Mouse (Mus musculus) retina, embryonic 14.5 days (tissue): Measurements from ENCODE around the gene Stxbp6.
A peak's percentile ranks its signal among the peaks of the same experiment; 100 is the strongest.

ENCODE experiments used
- DNase-seq: peaks from one replicate; pipeline ENCODE4 v3.0.0-alpha.2; 2015; ENCODE audit warnings: low spot score

The Stxbp6 gene

DNA sequence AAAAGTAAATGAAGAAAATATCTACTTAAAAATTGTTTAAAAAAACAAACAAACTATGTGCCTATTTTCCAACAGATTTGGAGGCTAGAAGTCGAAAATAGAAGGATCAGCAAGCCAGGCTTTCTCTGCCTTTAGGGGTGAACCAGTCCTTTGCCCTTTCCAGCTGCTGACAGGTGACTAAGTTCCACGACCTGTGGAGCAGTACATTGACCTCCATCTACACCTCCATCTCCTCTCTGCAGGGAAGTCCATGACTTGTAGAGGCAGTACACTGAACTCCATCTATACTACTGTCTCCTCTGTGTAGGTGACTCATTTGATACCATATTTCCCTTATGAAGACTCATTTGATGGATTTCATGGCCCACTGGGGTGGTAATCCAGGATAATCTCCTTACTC is 78.2 kb downstream of the Stxbp6 start:
- DNase-seq = no peak

DNA sequence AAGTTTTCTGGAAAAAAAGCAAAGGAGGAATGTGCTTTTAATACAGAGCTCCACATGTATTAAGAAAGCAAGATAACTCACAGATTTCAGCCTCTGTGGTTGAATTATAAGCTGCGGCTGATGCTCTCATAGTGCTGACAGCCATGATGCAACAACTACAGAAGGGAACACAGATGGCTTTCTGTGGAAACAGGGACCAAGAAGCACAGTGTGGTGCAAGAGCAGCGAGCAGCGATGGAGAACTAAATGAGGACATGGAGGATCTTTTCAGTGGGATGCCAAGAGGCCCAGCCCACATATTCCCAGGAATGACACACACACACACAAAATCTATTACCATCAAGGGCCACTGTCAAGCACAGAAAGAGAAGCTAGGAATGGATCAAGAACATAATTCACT is 81.1 kb downstream of the Stxbp6 start:
- no peak for DNase-seq

DNA sequence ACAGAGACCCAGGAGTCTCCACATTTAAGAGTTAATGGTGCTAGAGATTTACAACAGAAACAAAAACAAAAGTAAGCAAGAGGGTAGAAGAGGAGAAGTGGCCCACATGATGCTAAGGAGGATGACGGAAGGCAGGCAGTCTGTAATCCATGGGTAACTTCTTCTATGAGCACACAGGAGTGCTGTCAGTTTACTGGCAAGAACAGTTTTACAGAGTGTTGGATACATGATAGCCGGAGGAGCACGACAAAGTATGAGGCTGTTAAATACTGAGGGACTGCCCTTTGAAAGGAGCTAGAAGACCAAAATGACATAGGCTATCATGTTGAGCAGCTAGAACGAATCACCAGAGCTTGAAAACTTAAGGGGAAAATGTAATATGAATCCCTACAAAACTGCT is 81.7 kb downstream of the Stxbp6 start:
- DNase-seq = no peak

DNA sequence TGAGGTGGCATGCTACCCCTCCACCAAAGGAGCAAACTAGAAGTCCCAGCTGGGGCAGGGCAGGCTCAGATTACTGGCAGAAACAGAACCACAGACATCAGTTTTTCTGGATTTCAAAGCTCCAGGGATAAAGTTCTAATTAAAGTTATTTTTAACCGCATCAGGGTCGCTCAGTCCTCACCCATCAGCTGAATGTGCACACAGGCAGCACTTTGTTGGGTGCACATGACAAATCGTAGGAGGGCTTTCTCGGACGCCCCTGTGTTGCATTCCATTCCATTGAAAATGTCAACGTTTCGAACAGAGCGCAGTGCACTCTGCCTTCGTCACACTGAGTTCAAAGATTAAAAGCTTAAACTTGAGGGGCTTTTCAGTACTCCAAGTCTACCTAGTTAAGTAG is 84.1 kb downstream of the Stxbp6 start:
- DNase-seq = no peak

DNA sequence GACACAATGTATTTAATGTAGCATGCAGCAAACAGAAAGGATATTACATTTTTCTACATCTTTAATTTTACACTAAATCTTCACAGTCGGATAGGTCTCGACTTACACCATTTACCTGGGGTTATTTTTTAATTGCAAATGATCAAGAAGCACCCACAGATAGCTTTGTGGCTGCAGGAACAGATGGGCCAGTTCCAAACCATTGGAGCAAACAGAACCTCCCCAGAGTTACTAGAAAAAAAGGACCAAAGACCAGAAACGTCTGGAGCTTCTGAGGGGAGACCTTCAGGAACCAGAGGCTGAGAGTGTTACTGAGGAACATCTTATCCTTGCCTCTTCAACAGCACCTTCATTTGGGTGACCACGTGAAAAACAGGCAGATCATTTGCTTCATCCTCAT is 85.5 kb downstream of the Stxbp6 start:
- no peak for DNase-seq

DNA sequence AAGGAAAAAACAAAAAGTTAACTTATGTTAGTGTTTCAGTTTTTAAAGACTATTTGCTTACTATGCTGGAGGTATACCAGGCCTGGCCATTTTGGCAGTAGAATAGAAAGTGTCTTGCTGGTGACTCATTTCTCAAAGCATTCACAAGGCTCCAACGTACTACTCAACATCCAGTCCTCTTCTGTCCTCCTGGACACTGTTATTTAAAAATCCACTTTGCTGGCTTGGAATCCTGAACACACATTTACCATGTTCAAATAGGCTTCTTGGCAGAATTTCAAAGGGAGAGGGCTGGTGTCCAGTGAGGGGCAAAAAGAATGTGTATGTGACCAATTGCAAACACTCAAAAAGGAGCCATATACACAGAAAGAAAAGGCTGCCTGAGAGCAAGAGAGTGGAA is 86.7 kb downstream of the Stxbp6 start:
- DNase-seq = no peak

DNA sequence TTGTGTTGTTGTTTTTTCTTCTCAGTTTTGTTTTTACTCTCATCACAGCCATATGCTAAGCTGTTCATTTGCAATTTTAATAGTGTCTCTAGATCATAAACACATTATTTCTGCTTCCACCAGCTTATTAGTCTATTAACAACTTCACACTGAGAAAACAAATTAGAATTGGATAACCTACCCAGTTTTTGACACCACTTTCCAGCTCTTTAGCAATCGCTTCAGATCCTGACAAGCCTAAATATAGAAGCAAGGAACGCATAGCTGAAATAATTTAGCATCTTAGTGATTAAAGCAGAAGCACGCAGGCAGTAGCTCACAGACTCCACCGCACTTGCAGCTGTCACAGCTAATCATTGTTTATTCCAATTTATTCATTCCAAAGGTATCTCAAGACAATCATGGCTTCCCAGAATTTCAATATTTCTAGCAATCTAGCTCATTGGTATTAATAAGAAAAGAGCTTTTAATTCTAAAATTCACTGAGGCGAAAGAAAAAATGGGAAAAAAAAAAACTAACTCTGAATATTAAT is 95.1 kb downstream of the Stxbp6 start:
- DNase-seq = peak; percentile 38

DNA sequence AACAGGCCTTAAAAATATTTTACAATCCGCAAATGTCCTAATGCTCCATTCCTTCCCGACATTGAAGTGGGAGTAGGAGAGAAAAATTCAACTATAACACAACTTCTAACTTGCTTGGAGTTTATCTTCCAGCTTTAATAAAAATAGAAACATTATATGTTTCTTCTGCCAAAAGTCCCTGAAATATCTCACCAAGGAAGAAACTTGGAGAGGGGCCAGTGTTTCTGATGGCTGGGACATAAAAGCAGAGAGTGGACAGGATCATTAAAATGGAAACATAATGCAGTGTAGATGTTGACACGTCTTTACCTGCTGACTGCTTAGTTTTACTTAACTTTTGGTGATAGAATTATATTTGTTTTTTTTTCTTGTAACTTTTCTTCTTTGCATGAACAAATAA is 99.2 kb downstream of the Stxbp6 start:
- DNase-seq = no peak

DNA sequence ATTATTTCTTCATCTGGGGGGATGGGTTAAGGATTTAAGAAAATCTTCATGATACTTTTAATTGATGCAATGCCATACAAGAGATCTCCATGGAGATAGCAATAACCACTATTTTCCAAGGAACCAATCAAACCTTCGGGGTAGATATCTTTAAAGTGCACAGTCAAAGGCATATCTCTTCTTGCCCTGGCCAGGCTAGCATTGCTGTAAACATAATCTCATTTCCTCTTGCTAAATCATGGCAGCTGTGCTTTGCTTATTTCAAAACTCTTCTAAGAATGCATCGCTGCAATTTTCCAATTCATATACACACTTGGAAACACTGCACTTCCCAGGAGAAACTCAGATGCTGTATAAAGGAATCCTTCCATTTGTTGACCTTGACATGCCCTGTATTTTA is 103.0 kb downstream of the Stxbp6 start:
- DNase-seq = no peak

DNA sequence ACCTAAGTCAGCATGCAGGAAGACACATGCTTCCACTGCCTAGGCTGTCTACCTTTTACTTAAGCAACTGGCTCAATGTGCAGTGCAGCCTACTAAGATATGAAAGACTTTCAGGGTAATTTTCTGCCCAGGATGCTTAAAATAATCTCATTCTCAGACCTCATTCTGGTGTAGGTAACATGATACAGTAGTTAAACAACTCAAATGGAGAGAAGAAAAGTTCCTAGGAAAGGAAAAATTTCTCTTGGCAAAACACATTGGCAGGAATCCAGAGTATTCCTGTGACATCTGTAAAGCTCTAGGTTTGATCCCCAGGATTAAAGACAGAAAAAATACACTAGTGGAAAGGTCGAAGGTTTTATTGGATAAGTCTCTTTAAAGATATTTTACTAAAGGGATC is 107.1 kb downstream of the Stxbp6 start:
- DNase-seq = no peak

DNA sequence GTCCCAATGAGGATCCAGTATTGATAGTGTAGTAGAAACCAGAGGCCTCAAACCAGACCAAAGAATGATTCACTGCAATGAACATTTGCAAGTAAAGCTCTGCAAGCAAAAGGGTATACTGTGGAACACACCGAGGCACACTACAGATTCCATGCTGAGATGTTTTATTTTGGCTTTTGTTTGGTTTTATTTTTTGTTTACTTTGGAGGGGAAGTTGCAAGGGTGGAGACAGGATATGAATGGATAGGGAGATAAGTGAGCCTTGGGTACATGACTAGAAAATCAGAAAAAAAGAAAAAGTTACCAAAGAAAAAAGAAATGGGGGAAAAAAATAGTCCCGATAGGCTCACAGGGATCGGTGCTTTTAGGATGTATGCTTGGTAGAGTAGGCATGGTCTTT is 117.0 kb downstream of the Stxbp6 start:
- no peak for DNase-seq

DNA sequence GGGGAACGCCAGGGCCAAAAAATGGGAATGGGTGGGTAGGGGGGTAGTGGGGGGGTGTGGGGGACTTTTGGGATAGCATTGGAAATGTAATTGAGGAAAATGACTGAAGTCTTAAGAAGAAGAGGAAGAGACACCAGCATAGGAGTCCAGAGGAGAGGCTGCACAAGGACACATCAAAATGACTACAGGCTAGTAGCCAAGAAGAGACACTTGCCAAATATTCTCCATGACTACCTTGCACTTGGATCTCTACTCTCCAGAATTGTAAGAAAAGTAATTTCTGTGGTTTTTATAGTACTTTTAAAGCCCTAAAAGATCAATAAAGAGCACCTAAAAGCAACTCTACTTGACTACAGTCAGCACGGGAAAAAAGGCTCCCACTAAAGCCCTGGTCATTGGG is 121.4 kb downstream of the Stxbp6 start:
- no peak for DNase-seq

DNA sequence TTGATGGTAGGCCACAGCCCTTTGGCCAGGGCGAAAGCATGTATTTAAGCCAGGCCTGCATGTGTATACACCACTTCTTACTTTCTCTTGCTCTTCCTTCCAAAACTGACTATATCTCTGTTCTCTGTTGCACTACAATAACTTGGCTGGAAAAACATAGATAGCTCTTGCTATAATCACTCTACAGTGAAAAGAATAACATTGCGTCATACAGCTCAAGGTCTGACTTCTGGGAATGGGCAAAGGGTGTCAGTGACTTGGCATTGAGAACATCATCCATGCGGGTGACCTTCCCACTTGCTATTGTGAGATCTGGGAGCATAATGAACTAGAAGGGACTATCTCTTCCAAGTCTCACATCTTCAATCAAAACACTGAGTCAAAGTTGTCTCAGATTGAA is 122.4 kb downstream of the Stxbp6 start:
- no peak for DNase-seq

DNA sequence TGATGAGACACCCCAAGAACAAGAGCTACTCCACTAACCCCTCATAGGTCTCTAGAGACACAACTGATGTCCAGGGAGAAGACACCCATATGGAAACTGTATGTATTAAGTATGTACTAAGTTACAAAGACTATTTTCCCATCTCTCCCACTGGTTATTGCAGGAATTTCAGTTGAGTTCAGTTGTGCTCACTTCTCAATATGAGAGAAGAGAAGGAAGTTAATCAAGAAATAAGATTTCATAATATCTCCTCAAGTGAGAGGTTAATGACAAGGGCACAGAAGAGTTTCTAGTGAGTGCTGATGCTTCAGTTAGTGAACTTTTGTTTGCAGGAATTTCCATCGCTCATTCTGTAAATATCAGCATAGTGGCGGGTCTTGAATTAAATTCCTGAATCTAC is 124.0 kb downstream of the Stxbp6 start:
- DNase-seq = no peak

DNA sequence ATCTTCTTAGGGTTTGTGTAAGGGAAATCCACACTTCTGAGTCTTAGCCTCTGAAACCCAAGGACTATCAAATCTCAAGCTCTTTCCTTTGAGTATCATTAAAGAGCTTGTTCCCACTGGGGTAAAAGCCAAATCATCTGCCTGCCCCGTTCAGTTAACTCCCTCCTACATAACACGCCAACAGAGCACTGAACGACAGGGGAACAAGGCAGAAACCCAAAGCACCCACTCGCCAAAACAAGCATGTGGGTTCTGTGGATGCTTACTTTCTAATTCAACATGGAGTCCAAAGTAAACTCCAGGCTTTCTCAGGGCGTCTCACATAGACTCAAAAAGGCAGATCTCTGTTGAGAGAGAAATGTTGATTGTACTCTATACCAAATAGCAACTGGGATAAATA is 126.7 kb downstream of the Stxbp6 start:
- DNase-seq = no peak

DNA sequence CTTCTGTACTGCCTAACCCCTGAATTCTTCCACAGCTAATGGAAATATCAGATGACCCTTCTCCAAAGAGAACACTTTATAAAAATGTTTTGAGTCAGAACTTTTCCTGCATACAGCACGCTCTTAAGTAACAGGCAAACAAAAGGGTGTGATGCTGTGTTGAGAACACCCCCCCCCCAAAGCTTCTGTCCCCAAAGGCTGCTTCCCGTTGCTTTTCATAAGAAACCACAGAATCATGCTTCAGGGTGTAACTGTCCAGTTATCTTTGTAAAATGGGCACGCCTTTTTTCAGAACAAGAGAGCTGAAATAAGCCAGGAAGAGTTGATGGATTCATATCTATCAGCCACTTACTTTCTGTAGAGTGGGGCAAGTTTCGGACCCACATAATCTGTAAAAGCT is 134.2 kb downstream of the Stxbp6 start:
- DNase-seq = no peak

DNA sequence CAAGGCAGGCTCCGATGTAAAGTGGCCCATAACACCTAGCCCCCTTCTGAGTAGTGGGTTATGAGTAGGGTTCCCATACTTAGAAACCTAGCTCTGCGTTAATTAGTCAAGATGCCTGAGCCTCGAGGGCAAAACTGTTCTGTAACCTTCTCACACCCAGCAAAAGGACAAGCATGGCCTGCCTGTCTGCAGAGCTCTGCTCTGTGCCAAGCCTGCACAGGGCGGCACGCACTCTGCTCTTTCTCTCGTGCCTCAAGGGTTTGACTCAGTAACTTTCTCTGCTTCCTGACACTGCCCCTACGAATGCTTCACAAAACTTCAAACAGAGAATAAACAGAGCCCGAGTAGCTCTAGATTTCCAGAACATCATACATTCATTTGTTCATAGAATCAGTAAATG is 135.4 kb downstream of the Stxbp6 start:
- no peak for DNase-seq

DNA sequence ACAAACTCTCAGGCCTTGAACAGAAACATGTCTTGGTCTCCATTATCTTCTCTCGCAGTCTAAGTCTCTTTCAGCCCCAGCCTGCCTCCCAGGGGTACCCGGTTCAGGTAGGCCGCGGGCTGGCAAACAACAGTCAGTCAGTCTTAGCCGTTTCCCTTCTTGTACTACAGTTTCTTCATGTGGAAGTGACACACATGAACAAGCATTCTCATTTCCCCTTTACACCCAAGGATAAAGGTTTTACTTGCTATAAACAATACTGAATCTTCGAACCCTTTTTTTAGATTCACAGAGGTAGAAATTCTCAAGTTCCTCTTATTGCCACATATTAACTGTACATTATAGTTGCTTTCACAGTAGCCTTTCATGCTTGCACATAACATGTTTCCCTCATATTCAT is 141.6 kb downstream of the Stxbp6 start:
- no peak for DNase-seq

DNA sequence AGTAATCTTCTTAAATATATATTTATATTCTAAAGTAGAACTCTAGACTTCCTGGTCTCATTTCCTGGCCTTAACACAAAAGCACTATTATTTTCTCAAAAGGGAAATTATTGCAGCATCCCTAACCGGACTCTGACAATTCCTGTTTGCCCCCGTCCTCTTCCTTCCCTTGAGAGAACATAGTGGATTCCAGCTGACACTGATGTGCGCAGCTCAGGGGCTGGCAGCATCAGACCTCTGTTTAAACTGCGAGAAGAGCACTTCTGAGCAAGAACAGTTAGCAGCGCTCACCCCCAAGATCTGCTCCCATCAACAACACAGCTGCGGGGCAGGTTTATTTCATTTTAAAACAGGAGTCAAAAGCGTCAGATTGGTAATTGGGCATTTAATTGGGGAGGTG is 142.8 kb downstream of the Stxbp6 start:
- DNase-seq = no peak

DNA sequence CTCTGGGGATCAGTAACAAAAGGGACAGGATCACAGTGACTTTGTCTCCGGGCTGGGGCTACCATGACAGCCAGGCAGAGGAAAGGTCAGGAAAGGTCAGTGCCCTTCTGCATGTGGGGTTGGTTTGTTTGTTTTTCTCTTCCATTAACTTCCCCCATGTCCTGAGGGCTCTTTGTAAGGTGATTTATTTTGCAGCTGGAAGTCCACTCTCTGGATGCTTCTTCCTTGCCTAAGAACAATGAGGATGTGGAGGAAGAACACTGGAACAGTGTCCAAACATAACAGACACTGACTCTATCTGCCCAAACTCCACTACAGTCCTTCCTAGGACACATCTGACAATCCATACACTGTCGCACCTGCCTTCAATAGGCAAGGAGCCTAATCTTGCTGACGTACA is 146.1 kb downstream of the Stxbp6 start:
- no peak for DNase-seq

DNA sequence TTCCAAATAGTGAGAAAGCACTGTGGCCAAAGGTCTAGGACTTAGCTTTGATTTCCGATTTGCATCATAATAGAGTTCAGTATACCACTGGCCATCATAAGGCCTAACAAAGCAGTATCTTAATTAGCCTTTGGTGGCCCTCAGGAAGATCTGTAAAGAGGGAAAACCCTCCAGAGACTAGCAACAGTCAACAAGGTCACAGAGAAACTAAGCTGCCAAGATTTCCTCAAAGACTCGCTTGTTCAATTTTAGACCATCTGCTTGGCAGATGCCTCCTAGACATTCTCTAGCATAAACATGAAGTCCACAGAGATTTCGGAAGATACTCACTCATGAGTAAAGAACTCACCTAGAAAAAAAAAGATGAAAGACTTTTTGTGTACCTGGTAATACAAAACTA is 148.6 kb downstream of the Stxbp6 start:
- no peak for DNase-seq

DNA sequence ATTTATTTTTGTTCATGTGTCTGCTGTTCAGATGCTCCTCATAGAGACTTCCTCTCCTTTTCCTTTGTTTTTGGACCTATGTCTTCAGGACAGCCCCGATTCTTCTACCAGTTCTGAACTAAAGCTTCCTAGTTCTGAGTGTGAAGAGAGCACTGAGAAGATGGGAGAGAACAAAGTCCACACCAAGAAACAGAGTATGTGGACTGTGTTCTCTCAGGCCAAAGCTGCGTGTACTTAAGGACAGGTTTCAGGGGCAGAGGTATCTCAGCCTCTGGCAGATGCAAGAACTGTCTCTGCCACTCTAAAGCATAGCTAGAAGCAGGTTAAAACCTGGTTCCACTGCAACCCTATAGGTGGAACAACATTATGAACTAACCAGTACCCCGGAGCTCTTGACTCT is 151.2 kb downstream of the Stxbp6 start:
- no peak for DNase-seq

DNA sequence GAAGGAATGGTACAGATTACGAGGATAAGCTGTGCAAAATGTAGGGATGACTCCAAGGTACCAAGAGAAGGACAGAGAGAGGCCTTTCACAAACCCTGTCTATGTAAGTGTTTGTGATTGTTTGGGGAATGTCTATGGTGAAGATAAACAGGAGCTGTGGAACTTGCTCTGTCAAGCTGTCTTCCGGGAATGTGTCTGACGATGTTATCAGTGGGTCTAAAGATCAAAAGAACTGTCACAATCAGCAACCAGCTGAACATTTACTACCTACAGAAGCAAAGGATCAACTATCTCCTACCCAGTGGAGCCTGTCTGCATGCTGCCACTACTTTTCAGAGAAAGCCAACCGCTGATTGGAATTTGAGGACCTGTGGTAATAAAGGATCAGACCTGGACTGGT is 152.3 kb downstream of the Stxbp6 start:
- no peak for DNase-seq

DNA sequence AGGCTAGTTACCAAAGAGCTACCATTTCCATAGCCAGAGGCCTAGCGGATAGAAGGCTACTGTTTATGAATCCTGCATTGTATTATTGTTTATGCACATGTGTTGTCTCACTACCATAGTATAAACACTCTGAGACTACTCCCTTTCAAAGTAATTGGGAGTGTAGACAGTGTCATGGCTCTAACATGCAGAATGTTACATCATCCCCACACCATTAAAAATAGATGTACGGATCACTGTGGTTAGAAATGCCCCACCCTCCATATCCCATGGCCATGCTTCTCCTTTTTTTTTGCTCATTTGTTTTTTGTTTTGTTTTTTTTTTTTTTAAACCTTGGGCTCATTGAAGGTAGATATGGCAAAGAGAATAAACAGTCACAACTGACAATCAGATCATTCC is 154.9 kb downstream of the Stxbp6 start:
- DNase-seq = no peak

DNA sequence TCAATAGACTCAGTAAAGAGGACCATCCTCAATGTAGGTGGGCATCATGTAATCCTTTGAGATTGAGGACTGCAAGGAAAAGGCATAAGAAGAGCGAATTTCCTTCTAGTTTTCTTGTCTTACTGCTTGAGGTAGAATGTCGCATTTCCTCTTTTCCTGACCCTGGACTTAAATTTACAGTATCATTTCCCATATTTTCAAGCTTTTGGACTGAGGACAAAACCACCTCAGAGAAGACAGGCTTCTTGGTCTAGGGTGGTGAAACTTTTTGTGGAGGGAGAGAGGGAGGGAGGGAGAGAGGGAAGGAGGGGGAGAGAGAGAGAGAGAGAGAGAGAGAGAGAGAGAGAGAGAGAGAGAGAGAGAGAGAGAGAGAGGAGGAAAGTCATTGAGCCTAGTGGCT is 155.6 kb downstream of the Stxbp6 start:
- DNase-seq = no peak
